ENCODE assay signal across 15 mouse cellular contexts in genomic region chr14:11417857-11418256, GRCm38 (mm10).
"Had no signal": no experiment of that assay in that cellular context is flagged by ENCODE, and none has a peak within 500 bp of the region (broad histone marks: within the 10 kb centered on the region; RNA-seq: fewer than 3 reads in every experiment).

No protein-coding gene starts in this region.

- H3K9me3 ChIP-seq: kidney, embryonic 15.5 days; limb, embryonic 15.5 days; liver, embryonic 12.5 days; midbrain, embryonic 10.5 days; neural tube, embryonic 13.5 days had no signal

- ATAC-seq: liver, embryonic 12.5 days had no signal

- H3K36me3 ChIP-seq: kidney, embryonic 15.5 days; limb, embryonic 15.5 days; liver, embryonic 12.5 days; midbrain, embryonic 10.5 days; neural tube, embryonic 13.5 days had no signal

- DNase-seq: kidney, adult 2 months; kidney, postnatal 14 days; left cerebral cortex, postnatal 4 days; lung, postnatal 10 days; lung, postnatal 4 days; retina, postnatal 1 day; right cerebral cortex, postnatal 4 days; spleen, adult 18-20 months; thymus, postnatal 36 days had no signal

- H3K4me2 ChIP-seq: kidney, embryonic 15.5 days; limb, embryonic 15.5 days; liver, embryonic 12.5 days; lung, embryonic 14.5 days; neural tube, embryonic 13.5 days had no signal

- H3K4me1 ChIP-seq: kidney, embryonic 15.5 days; limb, embryonic 15.5 days; liver, embryonic 12.5 days; midbrain, embryonic 10.5 days; neural tube, embryonic 13.5 days had no signal

- H3K4me3 ChIP-seq: kidney, embryonic 15.5 days; limb, embryonic 15.5 days; liver, embryonic 12.5 days; midbrain, embryonic 10.5 days; neural tube, embryonic 13.5 days had no signal

- H3K9ac ChIP-seq: kidney, embryonic 15.5 days; limb, embryonic 15.5 days; liver, embryonic 12.5 days; lung, embryonic 14.5 days; neural tube, embryonic 13.5 days had no signal

- H3K27ac ChIP-seq: kidney, embryonic 15.5 days; limb, embryonic 15.5 days; liver, embryonic 12.5 days; midbrain, embryonic 10.5 days; neural tube, embryonic 13.5 days had no signal

- H3K27me3 ChIP-seq: kidney, embryonic 15.5 days; limb, embryonic 15.5 days; liver, embryonic 12.5 days; neural tube, embryonic 13.5 days had no signal
